Mouse (Mus musculus) hindbrain, embryonic 15.5 days (tissue): ENCODE measurements around the gene Tmem63b. TPM values are rescaled to one million over a fixed set of nuclear protein-coding genes. Genes with fewer than 3 reads are reported as not detected.

Source experiments
- ATAC-seq: fragments of 200-750 bp; cut with Nextera tagmentation; 2 replicates; pipeline ENCODE4 v1.8.0; 2017; ENCODE audit warnings: low read depth, moderate number of reproducible peaks, moderate TSS enrichment; ENCODE audit not compliant: low FRiP score
- H3K27ac ChIP-seq: fragments of 300-500 bp; sonication (generic); replicated peaks from 2 replicates; pipeline ENCODE4 v1.5.1; 2015; ENCODE audit warnings: mild to moderate bottlenecking, inconsistent platforms
- H3K27me3 ChIP-seq: fragments of 300-500 bp; sonication (generic); 2 replicates; pipeline ENCODE4 v1.6.1; 2015; ENCODE audit warnings: control low read depth, inconsistent platforms
- H3K36me3 ChIP-seq: fragments of 300-500 bp; sonication (generic); 2 replicates; pipeline ENCODE4 v1.6.1; 2015; ENCODE audit warnings: control low read depth, inconsistent platforms
- H3K4me1 ChIP-seq: fragments of 300-500 bp; sonication (generic); replicated peaks from 2 replicates; pipeline ENCODE4 v1.6.1; 2015; ENCODE audit warnings: control low read depth, inconsistent platforms
- H3K4me2 ChIP-seq: fragments of 300-500 bp; sonication (generic); 2 replicates; pipeline ENCODE4 v1.6.1; 2015; ENCODE audit warnings: moderate library complexity, mild to moderate bottlenecking, inconsistent platforms
- H3K4me3 ChIP-seq: fragments of 300-500 bp; sonication (generic); 2 replicates; pipeline ENCODE4 v1.5.1; 2015; ENCODE audit warnings: mild to moderate bottlenecking, inconsistent platforms
- H3K9ac ChIP-seq: fragments of 300-500 bp; sonication (generic); 2 replicates; pipeline ENCODE4 v1.6.1; 2015; ENCODE audit warnings: inconsistent platforms
- H3K9me3 ChIP-seq: fragments of 300-500 bp; sonication (generic); 2 replicates; pipeline ENCODE4 v1.6.1; 2016; ENCODE audit warnings: control low read depth, inconsistent platforms
- WGBS: fragments of 180-500 bp; shearing (Covaris S2); methylation state at CpG from one replicate; pipeline ENCODE4 v1.1.7; 2015; 5-methylcytosine and 5-hydroxymethylcytosine counted together
- polyA plus RNA-seq: library from polyadenylated mRNA; unstranded; fragments of >200 nt; fragmentation: Nextera tagmentation; extraction: Ambion mirVana; gene quantifications from 2 replicates; pipeline ENCODE4 v1.2.1, GENCODE M21; 2015

Gene Tmem63b
- polyA plus RNA-seq, 1 experiment from 2014 or later = 155 TPM

DNA sequence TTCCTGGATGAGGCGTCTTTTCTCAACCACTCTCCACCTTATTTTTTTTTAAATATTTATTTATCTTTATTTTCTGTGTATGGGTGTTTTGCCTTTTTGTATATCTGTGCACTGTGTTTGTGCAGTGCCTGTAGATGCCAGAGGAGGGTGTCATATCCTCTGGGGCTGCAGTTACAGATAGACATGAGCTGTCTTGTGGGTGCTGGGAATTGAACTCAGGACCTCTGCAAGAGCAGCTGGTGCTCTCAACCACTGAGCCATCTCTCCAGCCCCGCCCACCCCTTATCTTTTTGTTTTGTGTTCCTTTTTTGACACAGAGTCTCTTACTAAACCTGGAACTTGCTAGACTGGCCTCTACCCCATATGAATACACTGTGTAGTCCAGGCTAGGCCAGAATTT is 40.8 kb upstream of the Tmem63b start:
- H3K9ac ChIP-seq = no peak overlapping the region
- no peak overlapping the region for H3K4me3 ChIP-seq
- H3K27me3 ChIP-seq = no peaks in the 10 kb centered on the region
- H3K27ac ChIP-seq = no peak overlapping the region
- no peak overlapping the region for H3K4me2 ChIP-seq
- 92% methylated on average over 2 of the region's 2 CpGs for WGBS
- no peak for ATAC-seq
- H3K4me1 ChIP-seq = peaks cover 14% of the 10 kb centered on the region
- no peaks in the 10 kb centered on the region for H3K36me3 ChIP-seq
- H3K9me3 ChIP-seq = no peaks in the 10 kb centered on the region

DNA sequence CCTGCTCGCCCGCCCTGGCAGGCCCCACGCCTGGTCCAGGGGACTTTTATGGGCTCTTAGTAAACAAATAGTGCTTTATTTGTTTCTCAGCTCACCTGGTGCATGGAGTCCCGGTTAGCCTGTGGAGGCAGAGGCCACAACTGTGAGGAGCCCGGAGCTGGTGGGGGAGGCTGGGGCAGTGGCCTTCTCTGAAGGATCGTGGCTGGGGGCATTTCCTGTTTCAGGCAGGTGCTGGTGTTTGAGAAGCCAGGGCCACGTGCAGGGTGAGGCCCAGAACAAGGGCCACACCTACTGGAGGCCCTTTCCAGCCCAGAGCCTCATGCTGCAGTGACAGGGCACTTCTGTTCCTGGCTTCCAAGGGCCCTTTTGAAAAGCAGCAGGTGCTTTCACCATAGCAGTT is 39.5 kb upstream of the Tmem63b start:
- Histone ChIP-seq H3K4me1 (peaks cover 15% of the 10 kb centered on the region), H3K27ac (no peak overlapping the region), H3K36me3 (no peaks in the 10 kb centered on the region), H3K9ac (no peak overlapping the region), H3K4me3 (no peak overlapping the region), H3K27me3 (no peaks in the 10 kb centered on the region), H3K4me2 (no peak overlapping the region), H3K9me3 (no peaks in the 10 kb centered on the region)
- WGBS = 71% methylated on average over 7 of the region's 7 CpGs
- ATAC-seq = no peak

DNA sequence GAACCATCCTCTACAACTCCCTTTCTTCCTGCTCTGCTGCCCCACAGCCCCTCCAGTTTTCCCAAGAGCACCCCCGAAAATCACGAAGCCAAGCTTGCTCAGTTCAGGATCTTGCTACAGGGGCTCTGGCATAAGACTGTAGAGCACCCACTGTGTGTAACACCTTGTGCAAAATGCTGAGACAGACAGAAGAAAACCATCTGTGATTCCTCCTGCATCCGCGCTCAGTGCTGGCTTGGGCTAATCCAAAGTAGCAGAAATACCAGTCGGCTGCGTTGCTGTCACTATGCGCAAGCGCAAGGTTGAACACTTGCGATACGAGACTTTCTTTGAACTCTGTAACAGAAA is 37.8 kb upstream of the Tmem63b start:
- 86% methylated on average over 10 of the region's 10 CpGs for WGBS

DNA sequence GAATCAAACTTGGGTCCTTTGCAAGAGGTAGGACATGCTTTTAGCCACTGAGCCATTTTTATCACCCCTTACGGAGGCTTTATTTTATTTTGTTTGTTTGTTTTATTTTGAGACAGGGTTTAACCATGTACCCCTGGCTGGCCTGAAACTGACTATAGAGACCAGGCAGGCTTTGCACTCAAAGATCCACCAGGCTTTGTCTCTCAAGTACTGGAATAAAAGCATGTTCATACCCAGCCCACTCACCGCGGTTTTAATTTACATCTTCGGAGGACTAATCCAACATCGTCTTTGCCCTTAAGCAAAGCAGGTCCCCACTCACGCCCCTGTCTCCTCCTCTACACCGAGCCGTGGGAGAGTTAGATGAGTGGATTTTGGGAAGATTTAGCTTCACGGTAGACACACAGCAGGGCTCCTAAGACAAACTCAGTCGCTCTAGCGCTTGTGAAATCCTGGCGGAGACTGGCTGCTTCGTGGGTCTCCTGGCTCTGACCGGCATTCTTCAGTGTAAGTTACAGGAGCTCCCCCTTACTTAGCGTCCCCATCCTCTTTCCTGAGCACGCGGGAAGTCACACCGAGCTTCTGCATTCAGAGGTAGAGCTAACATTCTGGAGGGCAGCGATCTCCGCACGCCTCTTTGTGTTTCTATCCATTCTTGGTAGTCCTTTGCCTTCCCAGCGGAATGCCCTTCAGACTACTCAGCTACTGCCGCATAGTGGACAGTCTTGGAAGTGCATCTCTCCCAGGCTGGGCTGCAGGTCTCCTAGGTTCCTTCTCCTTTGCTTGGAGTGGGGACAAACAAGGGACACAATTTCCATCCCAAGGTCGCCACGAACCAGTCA is 37.2 kb upstream of the Tmem63b start:
- H3K9ac ChIP-seq = peak overlapping the region; percentile 57
- H3K4me1 ChIP-seq = peaks cover 14% of the 10 kb centered on the region
- peak overlapping the region; percentile 51 for H3K4me3 ChIP-seq
- H3K27ac ChIP-seq = peak overlapping the region; percentile 91
- 2% methylated on average over 25 of the region's 25 CpGs for WGBS
- no peaks in the 10 kb centered on the region for H3K36me3 ChIP-seq
- peak; percentile 57 for ATAC-seq
- peak overlapping the region; percentile 64 for H3K4me2 ChIP-seq
- no peaks in the 10 kb centered on the region for H3K27me3 ChIP-seq
- H3K9me3 ChIP-seq = no peaks in the 10 kb centered on the region

More for the DNA sequence above, 37.8 kb upstream of the Tmem63b start:
- Histone ChIP-seq H3K4me1 (peaks cover 14% of the 10 kb centered on the region), H3K27ac (no peak overlapping the region), H3K4me2 (peak overlapping the region; percentile 64; the same call in 1 of the 2 replicates), H3K27me3 (no peaks in the 10 kb centered on the region), H3K9ac (no peak overlapping the region), H3K36me3 (no peaks in the 10 kb centered on the region), H3K9me3 (no peaks in the 10 kb centered on the region), H3K4me3 (no peak overlapping the region)
- peak; percentile 7; the same call in 1 of the 2 replicates for ATAC-seq

DNA sequence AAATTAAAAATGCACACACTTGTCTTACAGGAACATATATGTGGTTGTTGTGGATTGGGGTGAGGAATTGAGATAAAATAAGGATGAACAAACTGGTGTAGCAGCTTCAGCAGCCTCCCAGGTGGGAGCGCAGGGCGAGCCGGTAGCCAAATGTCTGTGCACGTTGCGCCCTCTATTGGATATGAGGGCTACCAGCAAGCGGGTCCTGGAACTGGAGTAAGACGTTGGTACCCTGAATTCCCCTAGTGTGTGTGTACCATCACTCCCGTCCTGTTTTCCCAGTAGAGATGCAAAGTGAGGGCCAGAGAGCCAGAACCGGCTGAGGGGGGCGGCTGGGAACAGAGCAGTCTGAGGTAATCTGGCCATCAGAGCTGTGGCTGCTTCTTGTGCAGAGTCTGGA is 31.6 kb upstream of the Tmem63b start:
- Histone ChIP-seq H3K4me2 (no peak overlapping the region), H3K9me3 (no peaks in the 10 kb centered on the region), H3K27me3 (no peaks in the 10 kb centered on the region), H3K36me3 (no peaks in the 10 kb centered on the region), H3K9ac (no peak overlapping the region), H3K4me1 (peaks cover 10% of the 10 kb centered on the region), H3K4me3 (no peak overlapping the region), H3K27ac (no peak overlapping the region)
- no peak for ATAC-seq
- 16% methylated on average over 10 of the region's 10 CpGs for WGBS

DNA sequence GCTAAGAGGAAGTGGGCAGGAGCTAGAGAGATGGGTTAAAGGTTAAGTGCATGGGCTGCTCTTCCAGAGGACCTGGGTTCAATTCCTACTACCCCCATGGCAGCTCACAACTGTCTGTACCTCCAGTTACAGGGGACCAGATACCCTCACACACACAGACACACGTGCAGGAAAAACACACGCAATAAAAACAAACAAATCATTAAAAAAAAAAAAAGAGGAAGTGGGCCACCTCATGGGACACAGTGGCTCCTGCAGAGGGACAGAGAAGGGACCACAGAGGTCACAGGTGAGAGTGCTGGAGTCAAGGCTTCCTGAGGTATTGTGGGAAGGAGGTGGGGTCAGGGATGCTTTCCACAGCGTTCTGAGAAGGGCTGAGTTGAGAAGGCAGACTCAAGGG is 24.8 kb upstream of the Tmem63b start:
- no peaks in the 10 kb centered on the region for H3K4me1 ChIP-seq
- H3K4me3 ChIP-seq = no peak overlapping the region
- no peak for ATAC-seq
- H3K9ac ChIP-seq = no peak overlapping the region
- WGBS = 76% methylated on average over 3 of the region's 3 CpGs
- H3K36me3 ChIP-seq = no peaks in the 10 kb centered on the region
- H3K4me2 ChIP-seq = no peak overlapping the region
- H3K27me3 ChIP-seq = no peaks in the 10 kb centered on the region
- no peaks in the 10 kb centered on the region for H3K9me3 ChIP-seq
- H3K27ac ChIP-seq = no peak overlapping the region

DNA sequence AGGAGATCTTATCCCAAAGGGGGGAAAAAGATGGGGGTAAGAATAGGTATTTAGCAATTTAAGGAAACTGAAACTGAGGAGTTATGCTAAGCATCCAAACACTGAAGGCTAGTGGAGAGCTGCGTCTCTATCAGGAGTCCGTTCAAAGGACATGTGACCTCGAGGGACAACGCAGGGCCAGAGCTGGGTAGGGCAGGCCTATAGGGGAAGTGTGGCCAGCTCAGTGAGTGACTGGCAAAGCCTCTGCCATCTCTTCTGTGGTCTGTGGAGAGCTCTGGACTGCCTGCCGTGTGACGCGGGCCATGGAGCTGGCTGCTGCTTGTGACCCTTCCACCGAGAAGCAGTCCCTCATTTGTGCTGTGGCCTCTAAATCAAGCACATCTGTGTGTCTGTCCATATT is 23.7 kb upstream of the Tmem63b start:
- Histone ChIP-seq H3K27ac (no peak overlapping the region), H3K4me1 (no peaks in the 10 kb centered on the region), H3K4me3 (no peak overlapping the region), H3K27me3 (no peaks in the 10 kb centered on the region), H3K36me3 (no peaks in the 10 kb centered on the region), H3K9me3 (no peaks in the 10 kb centered on the region), H3K9ac (no peak overlapping the region), H3K4me2 (no peak overlapping the region)
- WGBS = 74% methylated on average over 8 of the region's 8 CpGs
- ATAC-seq = no peak

DNA sequence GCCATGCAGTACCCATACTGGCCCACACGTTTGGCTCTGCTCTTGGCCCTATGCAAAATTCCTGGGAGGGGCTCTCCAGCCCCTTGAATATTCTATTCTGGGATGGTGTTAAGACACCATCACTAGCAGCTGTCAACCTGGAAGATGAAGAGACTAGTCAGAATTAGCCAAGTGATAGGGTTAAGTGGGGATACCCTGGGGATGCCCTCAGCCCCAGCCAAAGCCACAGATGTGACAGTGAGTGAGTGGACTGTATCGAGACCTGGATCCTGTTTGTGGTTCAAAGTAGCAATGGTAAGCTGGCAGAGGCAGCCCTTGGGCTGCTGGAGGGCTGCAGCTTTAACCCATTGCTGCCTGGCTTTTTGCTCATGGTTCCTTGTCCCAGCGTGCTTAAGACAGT is 23.1 kb upstream of the Tmem63b start:
- no peaks in the 10 kb centered on the region for H3K4me1 ChIP-seq
- no peak for ATAC-seq
- no peaks in the 10 kb centered on the region for H3K36me3 ChIP-seq
- no peak overlapping the region for H3K4me2 ChIP-seq
- WGBS = 58% methylated on average over 3 of the region's 3 CpGs
- no peaks in the 10 kb centered on the region for H3K27me3 ChIP-seq
- no peak overlapping the region for H3K9ac ChIP-seq
- H3K27ac ChIP-seq = no peak overlapping the region
- H3K4me3 ChIP-seq = no peak overlapping the region
- no peaks in the 10 kb centered on the region for H3K9me3 ChIP-seq

DNA sequence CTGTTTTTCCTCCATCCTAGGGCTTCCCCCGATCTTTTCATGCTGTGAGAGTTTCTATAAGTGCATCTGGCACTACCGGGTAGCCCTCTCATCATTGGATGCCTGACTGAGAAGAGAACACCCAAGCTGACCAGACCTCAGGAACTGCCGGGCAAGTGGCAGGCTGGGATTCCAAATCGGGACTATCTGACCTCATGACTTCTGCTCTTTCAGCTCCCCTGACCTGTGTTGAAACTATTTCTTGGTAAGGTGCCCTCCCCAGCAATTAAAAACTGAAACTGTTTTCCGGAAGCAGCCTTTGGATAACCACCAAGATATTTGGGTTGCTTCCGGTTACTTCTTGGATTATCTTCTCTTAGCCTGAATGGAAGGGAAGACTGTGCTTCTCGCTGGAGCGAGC is 21.5 kb upstream of the Tmem63b start:
- Histone ChIP-seq H3K4me2 (no peak overlapping the region), H3K4me1 (no peaks in the 10 kb centered on the region), H3K27me3 (no peaks in the 10 kb centered on the region), H3K9ac (no peak overlapping the region), H3K9me3 (no peaks in the 10 kb centered on the region), H3K36me3 (no peaks in the 10 kb centered on the region), H3K4me3 (no peak overlapping the region), H3K27ac (no peak overlapping the region)
- WGBS = 80% methylated on average over 8 of the region's 8 CpGs
- no peak for ATAC-seq

DNA sequence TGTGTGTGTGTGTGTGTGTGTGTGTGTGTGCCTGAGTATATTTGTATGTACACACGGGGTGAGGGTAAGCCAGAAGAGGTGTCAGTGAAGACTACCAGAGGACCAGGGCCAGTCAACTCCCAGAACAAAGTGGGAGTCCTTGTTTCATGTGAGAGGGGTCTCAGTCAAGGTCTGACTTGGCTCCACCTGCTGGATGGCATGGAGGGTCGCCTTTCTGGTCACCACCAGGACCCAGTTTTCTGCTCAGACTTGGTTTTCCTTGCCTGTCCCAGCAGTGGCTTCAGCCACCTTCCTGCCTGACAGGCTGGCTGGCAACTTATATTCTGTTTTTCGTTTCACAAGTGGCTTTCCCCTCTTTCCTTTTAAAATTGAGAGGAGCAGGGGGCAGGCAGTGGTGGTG is 20.7 kb upstream of the Tmem63b start:
- no peak for ATAC-seq
- Histone ChIP-seq H3K4me3 (no peak overlapping the region), H3K27me3 (no peaks in the 10 kb centered on the region), H3K9ac (no peak overlapping the region), H3K36me3 (no peaks in the 10 kb centered on the region), H3K27ac (no peak overlapping the region), H3K9me3 (no peaks in the 10 kb centered on the region), H3K4me2 (no peak overlapping the region), H3K4me1 (no peaks in the 10 kb centered on the region)
- 33% methylated on average over 3 of the region's 3 CpGs for WGBS

DNA sequence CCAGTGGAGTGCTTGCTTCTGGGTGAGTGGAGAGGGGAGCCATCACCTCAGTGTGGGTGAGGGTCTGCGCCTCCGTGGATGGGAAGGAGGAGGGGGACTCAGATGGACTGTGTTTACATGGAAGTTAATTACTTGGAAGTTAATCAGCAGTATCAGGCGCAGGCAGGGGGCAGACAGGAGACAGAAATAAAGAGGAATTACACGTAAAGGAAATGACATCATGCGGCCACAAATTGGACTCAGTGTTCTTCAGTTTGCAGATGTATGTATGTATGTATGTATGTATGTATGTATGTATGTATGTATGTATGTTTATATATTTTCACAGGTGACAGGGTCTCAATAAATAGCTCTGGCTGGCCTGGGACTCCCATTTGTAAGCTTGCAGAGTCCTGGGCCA is 20.1 kb upstream of the Tmem63b start:
- no peaks in the 10 kb centered on the region for H3K36me3 ChIP-seq
- no peak for ATAC-seq
- WGBS = 71% methylated on average over 5 of the region's 5 CpGs
- H3K27me3 ChIP-seq = no peaks in the 10 kb centered on the region
- H3K27ac ChIP-seq = no peak overlapping the region
- no peaks in the 10 kb centered on the region for H3K9me3 ChIP-seq
- H3K9ac ChIP-seq = no peak overlapping the region
- no peak overlapping the region for H3K4me3 ChIP-seq
- H3K4me2 ChIP-seq = no peak overlapping the region
- H3K4me1 ChIP-seq = no peaks in the 10 kb centered on the region

DNA sequence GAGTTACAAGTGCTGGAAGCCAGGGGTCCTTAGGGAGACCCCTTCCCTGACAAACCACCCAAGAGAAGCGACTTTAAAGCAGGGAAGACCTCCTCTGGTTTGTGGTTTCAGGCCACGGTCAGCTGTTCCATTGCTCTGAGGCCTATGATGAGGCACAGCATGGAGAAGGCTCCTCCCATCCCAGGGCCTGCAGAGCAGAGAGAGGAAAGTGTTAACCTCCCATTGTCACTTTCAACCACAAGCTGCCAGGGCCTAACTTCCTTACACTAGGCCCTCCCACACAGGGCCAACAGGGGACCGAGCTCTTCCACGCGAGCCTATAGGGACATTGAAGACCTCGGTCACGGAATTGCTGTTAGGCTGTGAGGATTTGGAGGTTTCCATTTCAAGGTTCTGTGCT is 16.5 kb upstream of the Tmem63b start:
- no peak overlapping the region for H3K9ac ChIP-seq
- peaks cover 11% of the 10 kb centered on the region; the same call in 1 of the 2 replicates for H3K36me3 ChIP-seq
- no peak overlapping the region for H3K4me2 ChIP-seq
- no peak for ATAC-seq
- no peaks in the 10 kb centered on the region for H3K27me3 ChIP-seq
- H3K4me3 ChIP-seq = no peak overlapping the region
- 60% methylated on average over 7 of the region's 7 CpGs for WGBS
- H3K9me3 ChIP-seq = no peaks in the 10 kb centered on the region
- no peak overlapping the region for H3K27ac ChIP-seq
- H3K4me1 ChIP-seq = no peaks in the 10 kb centered on the region

DNA sequence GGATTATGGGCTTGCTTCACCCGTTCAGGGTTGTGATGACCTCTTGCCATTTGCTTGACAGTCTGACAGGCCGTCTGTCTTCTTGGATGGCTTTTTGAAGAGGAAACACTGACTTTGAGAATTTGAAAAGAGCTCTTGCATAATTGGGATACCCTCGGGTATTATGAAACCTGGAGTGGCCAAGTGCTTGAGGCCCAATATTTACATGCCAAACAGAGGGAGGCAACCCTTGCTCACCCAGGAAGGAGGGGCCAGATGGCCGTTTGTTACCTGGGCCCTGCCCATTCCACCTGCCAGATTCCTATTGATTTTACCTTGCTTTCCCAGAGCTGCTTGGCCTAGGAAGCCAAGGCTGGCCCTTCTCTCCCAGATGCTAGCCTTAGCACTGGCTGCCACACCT is 15.5 kb upstream of the Tmem63b start:
- Histone ChIP-seq H3K9ac (no peak overlapping the region), H3K36me3 (peaks cover 13% of the 10 kb centered on the region; the same call in 1 of the 2 replicates), H3K4me3 (no peak overlapping the region), H3K27me3 (no peaks in the 10 kb centered on the region), H3K27ac (no peak overlapping the region), H3K4me2 (no peak overlapping the region), H3K4me1 (no peaks in the 10 kb centered on the region), H3K9me3 (no peaks in the 10 kb centered on the region)
- WGBS = 48% methylated on average over 4 of the region's 4 CpGs
- ATAC-seq = no peak
